Mouse (Mus musculus) liver, embryonic 14.5 days (tissue): ENCODE results near the gene Gjb4.

ENCODE experiments used
- CTCF ChIP-seq: IDR thresholded peaks from 2 replicates; pipeline ENCODE4 v1.5.1; 2016; ENCODE audit warnings: antibody characterized with exemption, low read depth, control low read depth
- EP300 ChIP-seq: IDR thresholded peaks from 2 replicates; pipeline ENCODE4 v1.6.1; 2016; ENCODE audit warnings: antibody characterized with exemption, low read depth

- peak; percentile 85 for TF ChIP-seq CTCF
- TF ChIP-seq EP300 = no peak
Observed at GRCm38 (mm10) chr4:127319613-127320012, 34.3 kb downstream of the Gjb4 start.
